Mouse (Mus musculus): ENCODE measurements at regions not wholly inside any gene's neighbourhood (a gene's known extent, or its start where the extent isn't known, plus 50 kb on each side); places are given as distances from the start of the nearest gene placed in this dataset.

DNA sequence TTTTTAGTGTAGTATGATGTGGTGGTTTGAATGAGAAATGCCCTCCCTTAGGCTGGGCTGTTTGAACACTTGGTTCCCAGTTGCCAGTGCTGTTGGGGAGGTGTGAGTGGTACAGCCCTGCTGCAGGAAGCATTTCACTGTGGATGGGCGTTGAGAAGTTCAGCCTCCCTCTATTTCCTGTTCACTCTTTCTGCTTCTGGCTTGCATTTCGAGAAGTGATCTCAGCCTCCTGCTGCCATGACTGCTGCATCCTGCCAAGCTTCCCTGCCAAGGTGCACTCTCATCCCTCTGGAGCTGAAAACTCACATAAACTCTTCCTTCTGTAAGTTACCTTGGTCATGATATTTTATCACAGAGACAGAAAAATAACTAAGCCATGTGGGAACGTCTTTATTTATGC lies 525.8 kb downstream of the Psat1 start:
- WGBS (ENCODE audit: insufficient replicate concordance), result 34% methylated on average over 3 of the region's 3 CpGs

DNA sequence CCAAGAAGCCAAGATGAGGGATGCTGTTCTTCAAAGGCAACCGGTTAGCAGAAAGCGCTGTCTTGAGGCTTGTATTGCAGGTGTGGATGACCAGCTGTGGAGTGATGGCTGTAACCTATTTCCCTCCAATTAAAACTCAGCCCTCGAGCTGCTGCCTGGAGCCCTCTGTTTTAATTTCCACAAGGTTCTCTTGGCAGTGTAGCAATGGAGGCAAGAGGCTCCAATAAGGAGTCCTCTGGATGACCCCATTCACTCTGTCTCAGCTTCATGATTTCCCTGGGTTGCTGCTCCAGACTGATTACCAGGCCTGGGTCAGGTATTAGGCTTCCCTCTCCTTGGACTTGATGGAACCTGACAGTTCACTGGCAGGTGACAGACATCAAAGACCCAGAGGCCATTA lies 548.5 kb downstream of the Psat1 start:
- no peak for ATAC-seq
- Histone ChIP-seq H3K4me2 (no peak overlapping the region), H3K9me3 (replicated peaks) (no peaks in the 10 kb centered on the region), H3K36me3 (no peaks in the 10 kb centered on the region), H3K27me3 (replicated peaks) (no peaks in the 10 kb centered on the region), H3K4me1 (no peaks in the 10 kb centered on the region), H3K9ac (no peak overlapping the region), H3K4me3 (no peak overlapping the region), H3K27ac (no peak overlapping the region)
- WGBS (ENCODE audit: insufficient replicate concordance), result 78% methylated on average over 3 of the region's 3 CpGs

More for the DNA sequence above, 525.8 kb downstream of the Psat1 start:
- Histone ChIP-seq H3K9me3 (replicated peaks) (no peaks in the 10 kb centered on the region), H3K9ac (no peak overlapping the region), H3K4me1 (no peaks in the 10 kb centered on the region), H3K27ac (no peak overlapping the region), H3K27me3 (replicated peaks) (no peaks in the 10 kb centered on the region), H3K4me3 (no peak overlapping the region), H3K36me3 (no peaks in the 10 kb centered on the region), H3K4me2 (no peak overlapping the region)
- ATAC-seq, result no peak

DNA sequence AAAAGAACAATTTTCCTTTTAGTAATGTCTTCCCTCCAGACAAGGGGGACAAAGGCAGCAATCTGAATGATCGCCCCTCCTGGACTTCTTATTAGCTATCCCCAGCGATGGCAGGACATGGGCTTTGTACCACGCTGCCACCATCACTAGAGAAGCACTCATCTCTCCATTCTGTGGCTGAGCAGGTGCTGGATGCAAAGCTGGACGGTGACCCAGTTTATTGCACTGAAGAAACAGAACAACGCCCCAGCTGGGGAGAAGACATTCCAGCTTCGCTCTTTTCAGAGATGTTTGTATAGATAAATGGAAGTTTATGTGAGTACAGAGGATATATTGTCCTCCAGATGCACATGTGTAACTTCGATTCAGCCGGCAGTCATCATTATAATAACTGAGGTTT lies 575.5 kb downstream of the Psat1 start:
- Histone ChIP-seq H3K4me1 (no peaks in the 10 kb centered on the region), H3K9me3 (replicated peaks) (no peaks in the 10 kb centered on the region), H3K4me3 (no peak overlapping the region), H3K9ac (no peak overlapping the region), H3K36me3 (no peaks in the 10 kb centered on the region), H3K4me2 (no peak overlapping the region), H3K27ac (no peak overlapping the region), H3K27me3 (replicated peaks) (no peaks in the 10 kb centered on the region)
- ATAC-seq, result no peak
- WGBS (ENCODE audit: insufficient replicate concordance), result 68% methylated on average over 8 of the region's 8 CpGs

DNA sequence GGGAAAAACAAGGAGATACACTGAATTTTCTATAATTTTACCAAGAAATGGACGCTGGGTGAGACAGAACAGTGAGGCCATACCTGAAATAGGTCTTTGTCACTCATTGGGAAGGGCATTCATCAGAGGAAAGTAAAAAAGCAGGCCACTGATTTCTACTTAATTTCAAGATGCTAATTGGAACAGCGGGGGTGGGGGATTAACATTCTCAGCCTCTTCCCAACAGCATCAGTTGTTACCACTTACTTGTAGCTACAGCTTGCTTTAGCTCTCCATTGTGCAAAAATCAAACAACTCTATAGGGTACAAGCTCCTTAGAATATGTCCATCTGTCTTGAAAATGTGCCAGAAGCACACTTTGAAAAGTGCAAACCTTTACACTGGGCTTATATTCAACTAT lies 580.2 kb downstream of the Psat1 start:
- Histone ChIP-seq H3K4me1 (no peaks in the 10 kb centered on the region), H3K4me3 (no peak overlapping the region), H3K9me3 (replicated peaks) (no peaks in the 10 kb centered on the region), H3K4me2 (no peak overlapping the region), H3K9ac (no peak overlapping the region), H3K27me3 (replicated peaks) (no peaks in the 10 kb centered on the region), H3K36me3 (no peaks in the 10 kb centered on the region), H3K27ac (no peak overlapping the region)
- 25% methylated on average over 2 of the region's 2 CpGs for WGBS (ENCODE audit: insufficient replicate concordance)
- ATAC-seq, result no peak

DNA sequence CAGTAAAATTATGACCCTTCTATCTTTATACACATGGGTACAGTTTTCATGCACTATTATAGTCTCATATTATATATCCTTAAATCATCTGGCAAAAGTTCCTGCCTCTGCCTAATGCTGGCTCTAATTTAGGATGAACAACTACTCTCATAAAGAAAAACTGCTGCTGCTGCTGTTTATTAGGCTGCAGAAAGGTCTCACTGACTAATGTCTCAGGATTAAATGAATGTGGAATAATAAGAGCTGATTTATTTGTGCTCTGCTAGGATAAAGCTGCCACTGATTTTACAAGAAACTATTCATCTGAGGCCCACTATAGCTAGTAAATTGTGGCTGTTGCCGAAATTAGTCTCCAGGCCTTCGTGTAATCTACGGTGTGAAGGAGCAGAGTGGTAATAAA lies 590.0 kb downstream of the Psat1 start:
- no peaks in the 10 kb centered on the region for H3K27me3 ChIP-seq (replicated peaks)
- H3K4me2 ChIP-seq, result no peak overlapping the region
- WGBS (ENCODE audit: insufficient replicate concordance), result 62% methylated on average over 3 of the region's 3 CpGs
- no peaks in the 10 kb centered on the region for H3K36me3 ChIP-seq
- H3K9me3 ChIP-seq (replicated peaks), result no peaks in the 10 kb centered on the region
- H3K4me1 ChIP-seq, result no peaks in the 10 kb centered on the region
- H3K9ac ChIP-seq, result no peak overlapping the region
- no peak overlapping the region for H3K4me3 ChIP-seq
- no peak for ATAC-seq
- H3K27ac ChIP-seq, result no peak overlapping the region

DNA sequence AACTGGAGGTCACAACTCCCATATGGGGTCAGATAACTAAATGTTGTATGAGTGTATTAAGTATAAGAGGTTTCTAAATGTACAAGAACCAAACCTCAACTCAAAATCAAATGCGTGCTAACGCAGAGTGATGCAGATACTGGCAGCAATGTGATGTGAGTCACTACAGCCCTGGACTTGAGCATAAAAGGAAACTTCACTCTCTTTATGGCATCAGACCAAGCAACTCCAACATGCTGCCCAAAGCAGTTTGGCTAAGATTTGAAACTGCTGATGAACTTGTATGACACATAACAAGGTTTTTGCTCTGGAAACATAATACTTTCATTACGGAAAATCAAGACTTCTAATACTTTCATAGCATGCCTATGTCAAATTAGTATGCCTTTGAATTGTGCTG lies 598.8 kb downstream of the Psat1 start:
- Histone ChIP-seq H3K27me3 (replicated peaks) (no peaks in the 10 kb centered on the region), H3K4me2 (no peak overlapping the region), H3K4me1 (no peaks in the 10 kb centered on the region), H3K9ac (no peak overlapping the region), H3K27ac (no peak overlapping the region), H3K36me3 (no peaks in the 10 kb centered on the region), H3K9me3 (replicated peaks) (no peaks in the 10 kb centered on the region), H3K4me3 (no peak overlapping the region)
- WGBS (ENCODE audit: insufficient replicate concordance), result 83% methylated on average over 3 of the region's 3 CpGs
- ATAC-seq, result no peak

DNA sequence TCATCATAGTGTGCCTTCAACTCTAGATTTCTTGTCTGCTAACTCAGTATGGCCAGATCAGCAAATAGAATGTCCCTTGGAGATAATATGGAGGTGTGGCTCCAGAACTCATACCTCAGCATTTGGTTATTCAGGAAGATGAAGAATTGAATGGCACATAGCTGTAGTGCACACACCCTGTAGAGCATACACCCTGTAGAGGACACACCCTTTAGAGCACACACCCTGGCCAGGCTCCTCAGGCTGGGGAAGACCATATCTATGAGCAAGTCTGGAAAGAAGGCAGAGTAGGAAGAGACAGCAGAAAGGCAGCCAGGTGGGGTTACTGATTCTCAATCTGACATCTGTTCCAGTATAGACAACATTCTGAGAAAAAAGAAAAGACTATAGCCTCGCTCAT lies 604.9 kb downstream of the Psat1 start:
- H3K4me2 ChIP-seq, result no peak overlapping the region
- 46% methylated on average over 1 of the region's 1 CpGs for WGBS (ENCODE audit: insufficient replicate concordance)
- H3K4me3 ChIP-seq, result no peak overlapping the region
- no peak for ATAC-seq
- H3K27ac ChIP-seq, result no peak overlapping the region
- no peak overlapping the region for H3K9ac ChIP-seq
- no peaks in the 10 kb centered on the region for H3K36me3 ChIP-seq
- no peaks in the 10 kb centered on the region for H3K27me3 ChIP-seq (replicated peaks)
- H3K4me1 ChIP-seq, result no peaks in the 10 kb centered on the region
- H3K9me3 ChIP-seq (replicated peaks), result no peaks in the 10 kb centered on the region

DNA sequence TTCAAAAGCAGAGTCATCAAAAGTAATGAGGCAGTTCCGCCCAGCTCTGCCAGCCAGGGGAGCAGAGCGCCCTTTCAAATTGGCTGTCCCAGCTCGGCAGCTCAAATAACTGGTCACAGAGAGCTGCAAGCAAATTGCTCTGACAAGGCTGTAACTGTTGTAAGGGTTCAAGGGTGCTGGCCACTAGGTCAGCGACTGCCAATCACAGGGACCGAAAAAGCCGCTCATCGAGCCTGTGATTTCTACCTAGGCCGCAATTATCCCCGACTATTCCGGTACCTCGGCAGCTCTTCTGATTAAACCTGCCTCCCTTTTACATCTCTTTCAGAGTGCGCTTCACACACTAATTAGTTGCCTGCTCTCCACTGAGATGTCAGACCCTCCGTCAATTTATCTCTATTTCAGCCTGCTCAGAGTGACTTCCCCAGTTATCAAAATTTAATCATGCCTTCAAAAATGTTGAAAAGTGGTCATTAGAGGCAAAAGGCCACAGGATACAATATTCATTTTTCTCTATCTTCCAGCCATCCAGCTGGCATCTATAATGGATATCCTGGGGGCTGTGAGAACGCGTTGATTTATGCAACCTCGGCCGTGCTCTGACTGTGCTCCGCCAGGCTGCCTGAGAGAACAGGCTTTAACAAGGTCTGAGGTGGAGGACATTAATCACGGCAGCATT lies 606.7 kb downstream of the Psat1 start:
- Histone ChIP-seq H3K4me3 (no peak overlapping the region), H3K36me3 (no peaks in the 10 kb centered on the region), H3K4me2 (no peak overlapping the region), H3K9me3 (replicated peaks) (no peaks in the 10 kb centered on the region), H3K27me3 (replicated peaks) (no peaks in the 10 kb centered on the region), H3K9ac (no peak overlapping the region), H3K27ac (no peak overlapping the region), H3K4me1 (no peaks in the 10 kb centered on the region)
- 52% methylated on average over 19 of the region's 19 CpGs for WGBS (ENCODE audit: insufficient replicate concordance)
- ATAC-seq, result no peak

DNA sequence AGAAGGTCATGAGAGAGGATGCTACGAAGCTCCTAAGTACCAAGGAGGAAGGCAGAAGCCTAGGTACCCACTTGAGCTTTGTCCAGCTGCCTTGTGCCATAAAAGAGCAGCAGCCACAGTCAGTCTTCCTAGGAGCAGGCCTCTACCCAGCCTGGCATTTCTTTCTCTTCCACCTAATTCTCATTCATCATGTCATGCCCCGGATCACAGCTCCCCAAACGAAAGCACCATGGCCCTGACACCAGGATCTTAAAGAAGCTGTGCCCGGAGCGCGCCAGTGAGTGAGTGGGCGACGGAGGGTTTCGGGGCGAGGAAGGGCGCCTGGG lies 607.2 kb downstream of the Psat1 start:
- Histone ChIP-seq H3K27me3 (replicated peaks) (no peaks in the 10 kb centered on the region), H3K4me2 (no peak overlapping the region), H3K9me3 (replicated peaks) (no peaks in the 10 kb centered on the region), H3K4me3 (no peak overlapping the region), H3K36me3 (no peaks in the 10 kb centered on the region), H3K4me1 (no peaks in the 10 kb centered on the region), H3K27ac (no peak overlapping the region), H3K9ac (no peak overlapping the region)
- 50% methylated on average over 11 of the region's 11 CpGs for WGBS (ENCODE audit: insufficient replicate concordance)
- no peak for ATAC-seq

DNA sequence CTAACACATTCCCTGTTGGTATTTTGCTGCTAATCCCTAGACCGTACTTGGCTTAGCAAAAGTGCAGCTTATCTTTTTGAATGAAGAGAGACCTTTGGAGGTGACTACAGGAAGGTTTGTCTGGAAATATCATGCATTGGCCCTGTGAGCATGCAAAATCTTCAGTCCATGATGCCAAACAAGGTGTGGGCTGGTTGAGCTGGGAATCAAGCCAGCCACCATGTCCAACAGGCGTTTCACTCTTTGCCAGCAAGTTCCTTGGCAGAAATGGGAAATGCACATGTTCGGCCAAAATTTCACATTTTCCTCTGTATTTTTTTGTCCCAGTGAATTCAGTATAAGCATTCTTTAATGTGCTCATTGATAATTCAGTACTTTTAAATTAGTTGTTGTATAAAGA lies 617.0 kb downstream of the Psat1 start:
- ATAC-seq, result no peak
- Histone ChIP-seq H3K27me3 (replicated peaks) (no peaks in the 10 kb centered on the region), H3K4me3 (no peak overlapping the region), H3K9me3 (replicated peaks) (no peaks in the 10 kb centered on the region), H3K36me3 (no peaks in the 10 kb centered on the region), H3K4me2 (no peak overlapping the region), H3K27ac (no peak overlapping the region), H3K9ac (no peak overlapping the region), H3K4me1 (no peaks in the 10 kb centered on the region)
- 60% methylated on average over 3 of the region's 3 CpGs for WGBS (ENCODE audit: insufficient replicate concordance)

DNA sequence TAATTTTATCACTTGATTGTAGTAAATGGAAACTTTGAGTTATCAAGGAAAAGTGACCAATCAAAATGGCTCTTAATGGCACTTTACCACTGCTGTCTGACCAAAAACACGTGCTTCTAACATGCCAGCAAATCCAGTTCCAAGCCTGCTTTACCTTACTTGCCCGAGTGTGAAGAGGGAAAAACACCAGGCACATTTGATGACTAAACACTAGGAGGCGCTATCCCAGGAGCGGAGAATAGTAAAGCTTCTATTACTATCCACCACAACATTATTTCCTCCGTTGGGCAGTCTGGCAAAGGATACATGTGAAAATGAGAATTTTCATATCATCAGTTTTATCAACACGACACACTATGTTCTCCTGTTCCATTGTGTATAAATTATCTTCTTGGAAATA lies 647.7 kb downstream of the Psat1 start:
- no peak overlapping the region for H3K27ac ChIP-seq
- no peak overlapping the region for H3K9ac ChIP-seq
- no peak overlapping the region for H3K4me3 ChIP-seq
- no peaks in the 10 kb centered on the region for H3K27me3 ChIP-seq (replicated peaks)
- no peak for ATAC-seq
- no peaks in the 10 kb centered on the region for H3K4me1 ChIP-seq
- WGBS (ENCODE audit: insufficient replicate concordance), result 25% methylated on average over 6 of the region's 6 CpGs
- H3K36me3 ChIP-seq, result no peaks in the 10 kb centered on the region
- no peaks in the 10 kb centered on the region for H3K9me3 ChIP-seq (replicated peaks)
- no peak overlapping the region for H3K4me2 ChIP-seq

DNA sequence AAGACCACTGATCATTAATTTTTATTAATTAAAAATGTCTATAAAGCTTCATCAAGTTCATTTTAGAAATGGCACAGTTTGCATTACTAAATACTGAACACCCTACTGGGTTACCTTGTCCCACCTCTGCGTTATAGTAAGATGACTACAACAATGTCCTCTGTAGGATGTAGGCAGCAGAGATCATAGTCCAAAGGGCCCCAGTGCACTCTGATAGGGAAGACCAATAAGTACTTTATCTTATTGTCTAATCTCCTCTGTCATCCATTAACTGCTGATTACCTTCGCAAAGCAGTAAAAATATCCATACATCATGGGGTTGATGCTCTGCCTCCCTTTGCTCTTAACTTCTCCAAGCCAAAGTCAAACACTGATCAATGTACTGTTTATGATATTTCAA lies 662.1 kb downstream of the Psat1 start:
- Histone ChIP-seq H3K27me3 (replicated peaks) (no peaks in the 10 kb centered on the region), H3K36me3 (no peaks in the 10 kb centered on the region), H3K4me3 (no peak overlapping the region), H3K9ac (no peak overlapping the region), H3K9me3 (replicated peaks) (no peaks in the 10 kb centered on the region), H3K27ac (no peak overlapping the region), H3K4me2 (no peak overlapping the region), H3K4me1 (no peaks in the 10 kb centered on the region)
- WGBS (ENCODE audit: insufficient replicate concordance), result 71% methylated on average over 2 of the region's 2 CpGs
- no peak for ATAC-seq

DNA sequence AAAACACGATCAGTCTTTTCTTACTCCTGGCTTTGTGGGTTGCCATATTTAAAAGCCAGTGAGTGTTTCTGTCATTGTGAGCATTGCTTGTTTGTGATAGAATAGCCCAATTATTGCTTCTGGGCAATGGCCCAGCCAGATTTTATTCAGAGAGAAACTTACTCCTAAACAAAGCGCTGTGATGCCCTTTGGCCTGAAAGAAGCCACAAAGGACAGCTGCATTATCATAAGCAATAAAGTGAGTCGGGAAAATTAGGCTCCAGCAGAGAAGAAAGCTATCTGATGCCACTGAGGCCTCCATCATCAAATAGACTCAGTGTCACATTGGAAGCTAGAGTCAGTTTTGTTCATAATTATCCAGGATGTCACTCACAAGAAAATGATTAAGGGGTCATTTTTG lies 644.9 kb upstream of the Tle4 start:
- Histone ChIP-seq H3K9me3 (replicated peaks) (no peaks in the 10 kb centered on the region), H3K9ac (no peak overlapping the region), H3K4me1 (no peaks in the 10 kb centered on the region), H3K36me3 (no peaks in the 10 kb centered on the region), H3K4me2 (no peak overlapping the region), H3K4me3 (no peak overlapping the region), H3K27me3 (replicated peaks) (no peaks in the 10 kb centered on the region), H3K27ac (no peak overlapping the region)
- 62% methylated on average over 3 of the region's 3 CpGs for WGBS (ENCODE audit: insufficient replicate concordance)
- no peak for ATAC-seq

Measured in liver, embryonic 12.5 days (tissue).